Mouse (Mus musculus): Measurements from ENCODE around the gene Dlg2.

DNA sequence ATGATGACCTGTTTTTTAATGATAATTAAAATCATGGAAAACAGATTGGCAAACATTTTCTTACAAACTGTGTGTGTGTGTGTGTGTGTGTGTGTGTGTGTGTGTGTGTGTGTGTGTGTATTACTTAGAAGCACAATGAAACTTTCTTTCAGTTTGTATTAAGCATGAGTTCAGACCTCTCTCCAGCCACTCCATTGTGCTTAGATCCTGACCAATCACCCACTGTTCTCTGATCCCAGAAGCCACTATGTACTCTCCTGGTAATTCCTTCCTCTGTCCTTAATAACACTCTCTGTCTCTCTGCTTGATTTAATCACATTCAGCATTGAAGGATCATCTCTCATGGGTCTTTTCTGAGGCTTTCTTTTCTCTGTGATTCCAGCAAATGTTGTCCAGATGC is 1211.5 kb downstream of the Dlg2 start:
- no peak for TF ChIP-seq CTCF (IDR thresholded peaks at IDR 0.05; ENCODE audit: low read depth, low read length)
- TF ChIP-seq POLR2A (IDR thresholded peaks at IDR 0.05; ENCODE audit: borderline replicate concordance, low read depth, low read length): no peak

Measured in bone marrow macrophage, adult 2 months (primary cell).